Mouse (Mus musculus) forebrain, embryonic 14.5 days (tissue): ENCODE data around the gene Man1a. TPM values are rescaled to one million over a fixed set of nuclear protein-coding genes. Genes with fewer than 3 reads are reported as not detected.

ENCODE experiments used
- ATAC-seq: fragments of 200-750 bp; cut with Nextera tagmentation; 2 replicates; pipeline ENCODE4 v1.8.0; 2017; ENCODE audit warnings: mild to moderate bottlenecking, moderate library complexity
- DNase-seq: peaks from one replicate; pipeline ENCODE4 v3.0.0-alpha.2; 2015; ENCODE audit warnings: low spot score
- H3K27ac ChIP-seq: fragments of 300-500 bp; sonication (generic); 2 replicates; pipeline ENCODE4 v1.5.1; 2014; ENCODE audit warnings: low read depth, mild to moderate bottlenecking, control low read depth, low read length, moderate library complexity
- H3K27me3 ChIP-seq: fragments of 300-500 bp; sonication (generic); replicated peaks from 2 replicates; pipeline ENCODE4 v1.6.1; 2014; ENCODE audit warnings: low read length, control low read depth, mixed read lengths; ENCODE audit not compliant: control insufficient read depth, insufficient read depth
- H3K36me3 ChIP-seq: fragments of 300-500 bp; sonication (generic); 2 replicates; pipeline ENCODE4 v1.6.1; 2014; ENCODE audit warnings: low read length, control low read depth; ENCODE audit not compliant: control insufficient read depth, insufficient read depth
- H3K4me1 ChIP-seq: fragments of 300-500 bp; sonication (generic); 2 replicates; pipeline ENCODE4 v1.6.1; 2014; ENCODE audit warnings: antibody characterized with exemption, low read length, control low read depth; ENCODE audit not compliant: control insufficient read depth, insufficient read depth
- H3K4me2 ChIP-seq: fragments of 300-500 bp; sonication (generic); 2 replicates; pipeline ENCODE4 v1.6.1; 2014; ENCODE audit warnings: mild to moderate bottlenecking, control low read depth, low read length
- H3K4me3 ChIP-seq: fragments of 300-500 bp; sonication (generic); 2 replicates; pipeline ENCODE4 v1.5.1; 2014; ENCODE audit warnings: low read depth, low read length, control low read depth
- H3K9ac ChIP-seq: fragments of 300-500 bp; sonication (generic); 2 replicates; pipeline ENCODE4 v1.6.1; 2014; ENCODE audit warnings: mild to moderate bottlenecking, low read length, control low read depth, moderate library complexity
- H3K9me3 ChIP-seq: fragments of 300-500 bp; sonication (generic); replicated peaks from 2 replicates; pipeline ENCODE4 v1.6.1; 2016; ENCODE audit warnings: low read length, control low read depth, mixed read lengths; ENCODE audit not compliant: control insufficient read depth
- WGBS: fragments of 180-500 bp; shearing (Covaris S2); extraction: QIAGEN DNeasy Blood & Tissue Kit; methylation state at CpG from one replicate; pipeline ENCODE4 v1.1.7; 2014; 5-methylcytosine and 5-hydroxymethylcytosine counted together
- polyA plus RNA-seq: library from polyadenylated mRNA; unstranded; fragments of >200 nt; fragmentation: Nextera tagmentation; extraction: Ambion mirVana; gene quantifications from 2 replicates; pipeline ENCODE4 v1.2.1, GENCODE M21; 2014

Gene Man1a
- polyA plus RNA-seq, 1 experiment from 2014 or later, result 2.0 TPM

GRCm38 (mm10) chr10:54037348-54038010 is 38.9 kb downstream of the Man1a start:
- H3K36me3 ChIP-seq, result no peaks in the 10 kb centered on the region
- no peaks in the 10 kb centered on the region for H3K9me3 ChIP-seq
- WGBS, result 89% methylated on average over 10 of the region's 10 CpGs
- H3K27me3 ChIP-seq, result no peaks in the 10 kb centered on the region
- no peak overlapping the region for H3K4me3 ChIP-seq
- H3K4me1 ChIP-seq, result no peaks in the 10 kb centered on the region
- DNase-seq, result no peak
- no peak overlapping the region for H3K9ac ChIP-seq
- ATAC-seq, result no peak
- H3K4me2 ChIP-seq, result no peak overlapping the region
- no peak overlapping the region for H3K27ac ChIP-seq

GRCm38 (mm10) chr10:54035586-54035985 is 40.8 kb downstream of the Man1a start:
- H3K9ac ChIP-seq, result no peak overlapping the region
- H3K4me1 ChIP-seq, result no peaks in the 10 kb centered on the region
- no peak overlapping the region for H3K4me2 ChIP-seq
- H3K36me3 ChIP-seq, result no peaks in the 10 kb centered on the region
- no peak overlapping the region for H3K4me3 ChIP-seq
- DNase-seq (no peak), ATAC-seq (no peak)
- no peaks in the 10 kb centered on the region for H3K9me3 ChIP-seq
- 97% methylated on average over 1 of the region's 1 CpGs for WGBS
- no peaks in the 10 kb centered on the region for H3K27me3 ChIP-seq
- H3K27ac ChIP-seq, result no peak overlapping the region

GRCm38 (mm10) chr10:54034779-54035178 is 41.6 kb downstream of the Man1a start:
- H3K4me3 ChIP-seq, result no peak overlapping the region
- H3K4me2 ChIP-seq, result no peak overlapping the region
- no peaks in the 10 kb centered on the region for H3K9me3 ChIP-seq
- no peak overlapping the region for H3K27ac ChIP-seq
- H3K36me3 ChIP-seq, result no peaks in the 10 kb centered on the region
- H3K27me3 ChIP-seq, result no peaks in the 10 kb centered on the region
- DNase-seq (no peak), ATAC-seq (peak; percentile 52; the same call in 1 of the 2 replicates)
- H3K9ac ChIP-seq, result no peak overlapping the region
- no peaks in the 10 kb centered on the region for H3K4me1 ChIP-seq
- 52% methylated on average over 2 of the region's 2 CpGs for WGBS

GRCm38 (mm10) chr10:54032316-54033092 is 43.9 kb downstream of the Man1a start:
- 94% methylated on average over 9 of the region's 9 CpGs for WGBS
- Histone ChIP-seq H3K36me3 (no peaks in the 10 kb centered on the region), H3K27ac (no peak overlapping the region), H3K9ac (no peak overlapping the region), H3K4me3 (no peak overlapping the region), H3K4me2 (no peak overlapping the region), H3K9me3 (no peaks in the 10 kb centered on the region), H3K4me1 (no peaks in the 10 kb centered on the region), H3K27me3 (no peaks in the 10 kb centered on the region)
- ATAC-seq (no peak), DNase-seq (no peak)

GRCm38 (mm10) chr10:54028866-54029265 is 47.5 kb downstream of the Man1a start:
- no peaks in the 10 kb centered on the region for H3K36me3 ChIP-seq
- no peaks in the 10 kb centered on the region for H3K4me1 ChIP-seq
- H3K27ac ChIP-seq, result no peak overlapping the region
- DNase-seq, result no peak
- no peak overlapping the region for H3K9ac ChIP-seq
- no peak overlapping the region for H3K4me3 ChIP-seq
- no peaks in the 10 kb centered on the region for H3K27me3 ChIP-seq
- no peak for ATAC-seq
- no peak overlapping the region for H3K4me2 ChIP-seq
- WGBS, result 92% methylated on average over 4 of the region's 4 CpGs
- no peaks in the 10 kb centered on the region for H3K9me3 ChIP-seq

- DNase-seq (no peak), ATAC-seq (no peak)
- Histone ChIP-seq H3K36me3 (no peaks in the 10 kb centered on the region), H3K4me2 (no peak overlapping the region), H3K9ac (no peak overlapping the region), H3K4me1 (no peaks in the 10 kb centered on the region), H3K27me3 (no peaks in the 10 kb centered on the region), H3K9me3 (no peaks in the 10 kb centered on the region), H3K27ac (no peak overlapping the region), H3K4me3 (no peak overlapping the region)
- 94% methylated on average over 5 of the region's 5 CpGs for WGBS
Measured at GRCm38 (mm10) chr10:54026738-54027427, 49.5 kb downstream of the Man1a start.

- 90% methylated on average over 4 of the region's 4 CpGs for WGBS
Measured at GRCm38 (mm10) chr10:54026101-54026500, 50.3 kb downstream of the Man1a start.

GRCm38 (mm10) chr10:54017904-54018454 is 58.4 kb downstream of the Man1a start:
- 81% methylated on average over 5 of the region's 5 CpGs for WGBS
- no peak overlapping the region for H3K27ac ChIP-seq
- DNase-seq, result no peak
- H3K4me3 ChIP-seq, result no peak overlapping the region
- no peaks in the 10 kb centered on the region for H3K9me3 ChIP-seq
- no peak overlapping the region for H3K9ac ChIP-seq
- H3K4me1 ChIP-seq, result no peaks in the 10 kb centered on the region
- ATAC-seq, result no peak
- no peaks in the 10 kb centered on the region for H3K36me3 ChIP-seq
- no peaks in the 10 kb centered on the region for H3K27me3 ChIP-seq
- H3K4me2 ChIP-seq, result no peak overlapping the region

More at GRCm38 (mm10) chr10:54026101-54026500, 50.3 kb downstream of the Man1a start:
- H3K4me3 ChIP-seq, result no peak overlapping the region
- no peaks in the 10 kb centered on the region for H3K36me3 ChIP-seq
- ATAC-seq (no peak), DNase-seq (no peak)
- no peaks in the 10 kb centered on the region for H3K4me1 ChIP-seq
- no peaks in the 10 kb centered on the region for H3K27me3 ChIP-seq
- no peaks in the 10 kb centered on the region for H3K9me3 ChIP-seq
- no peak overlapping the region for H3K4me2 ChIP-seq
- H3K27ac ChIP-seq, result no peak overlapping the region
- H3K9ac ChIP-seq, result no peak overlapping the region
